Mouse (Mus musculus) stomach, embryonic 15.5 days (tissue): ENCODE results near the gene Anapc16. TPM values are rescaled to one million over a fixed set of nuclear protein-coding genes. Genes with fewer than 3 reads are reported as not detected.
"Not testable (repeated sequence)": the region's sequence is repeated elsewhere in the genome, so short reads cannot be mapped to it uniquely, and the experiment has no call there.

Experiments
- ATAC-seq: fragments of 200-750 bp; cut with Nextera tagmentation; 2 replicates; pipeline ENCODE4 v1.8.0; 2017; ENCODE audit warnings: low read depth, moderate number of reproducible peaks, moderate TSS enrichment; ENCODE audit not compliant: insufficient read depth, low FRiP score
- H3K27ac ChIP-seq: fragments of 300-500 bp; sonication (generic); 2 replicates; pipeline ENCODE4 v1.5.1; 2015; ENCODE audit warnings: mild to moderate bottlenecking, inconsistent platforms
- H3K27me3 ChIP-seq: fragments of 300-500 bp; sonication (generic); replicated peaks from 2 replicates; pipeline ENCODE4 v1.6.1; 2015; ENCODE audit warnings: inconsistent platforms
- H3K36me3 ChIP-seq: fragments of 300-500 bp; sonication (generic); 2 replicates; pipeline ENCODE4 v1.6.1; 2015; ENCODE audit warnings: inconsistent platforms
- H3K4me1 ChIP-seq: fragments of 300-500 bp; sonication (generic); 2 replicates; pipeline ENCODE4 v1.6.1; 2015; ENCODE audit warnings: inconsistent platforms
- H3K4me2 ChIP-seq: fragments of 300-500 bp; sonication (generic); 2 replicates; pipeline ENCODE4 v1.6.1; 2015; ENCODE audit warnings: mild to moderate bottlenecking, inconsistent platforms
- H3K4me3 ChIP-seq: fragments of 300-500 bp; sonication (generic); replicated peaks from 2 replicates; pipeline ENCODE4 v1.5.1; 2015; ENCODE audit warnings: inconsistent platforms
- H3K9ac ChIP-seq: fragments of 300-500 bp; sonication (generic); 2 replicates; pipeline ENCODE4 v1.6.1; 2015; ENCODE audit warnings: inconsistent platforms
- H3K9me3 ChIP-seq: fragments of 300-500 bp; sonication (generic); 2 replicates; pipeline ENCODE4 v1.6.1; 2016; ENCODE audit warnings: inconsistent platforms
- WGBS: fragments of 180-500 bp; shearing (Covaris S2); methylation state at CpG from one replicate; pipeline ENCODE4 v1.1.7; 2015; 5-methylcytosine and 5-hydroxymethylcytosine counted together
- polyA plus RNA-seq: library from polyadenylated mRNA; unstranded; fragments of >200 nt; fragmentation: Nextera tagmentation; extraction: Ambion mirVana; gene quantifications from 2 replicates; pipeline ENCODE4 v1.2.1, GENCODE M21; 2015

The Anapc16 gene
- polyA plus RNA-seq, 1 experiment from 2014 or later, result 107 TPM

DNA sequence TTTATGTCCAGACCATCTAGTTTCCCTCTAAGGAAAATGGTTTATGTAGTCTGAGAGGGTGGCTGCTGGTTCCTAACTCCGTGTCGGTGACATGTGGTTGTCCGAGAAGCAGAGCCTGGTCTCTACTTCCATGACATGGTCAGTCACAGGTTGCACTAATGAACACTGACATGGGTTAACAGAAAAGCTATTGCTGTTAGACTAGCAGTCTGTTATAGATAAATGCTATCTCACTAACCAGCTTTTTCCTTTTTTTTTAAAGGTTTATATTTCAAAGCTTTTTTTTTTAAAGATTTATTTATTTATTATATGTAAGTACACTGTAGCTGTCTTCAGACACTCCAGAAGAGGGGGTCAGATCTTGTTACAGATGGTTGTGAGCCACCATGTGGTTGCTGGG is 3.9 kb downstream of the Anapc16 start:
- Histone ChIP-seq H3K9me3 (no peaks in the 10 kb centered on the region), H3K4me3 (no peak overlapping the region), H3K4me2 (no peak overlapping the region), H3K27me3 (no peaks in the 10 kb centered on the region), H3K27ac (no peak overlapping the region), H3K4me1 (peaks cover 10% of the 10 kb centered on the region; the same call in 1 of the 2 replicates), H3K36me3 (peaks cover 15% of the 10 kb centered on the region), H3K9ac (no peak overlapping the region)
- no peak for ATAC-seq
- 92% methylated on average over 3 of the region's 3 CpGs for WGBS

DNA sequence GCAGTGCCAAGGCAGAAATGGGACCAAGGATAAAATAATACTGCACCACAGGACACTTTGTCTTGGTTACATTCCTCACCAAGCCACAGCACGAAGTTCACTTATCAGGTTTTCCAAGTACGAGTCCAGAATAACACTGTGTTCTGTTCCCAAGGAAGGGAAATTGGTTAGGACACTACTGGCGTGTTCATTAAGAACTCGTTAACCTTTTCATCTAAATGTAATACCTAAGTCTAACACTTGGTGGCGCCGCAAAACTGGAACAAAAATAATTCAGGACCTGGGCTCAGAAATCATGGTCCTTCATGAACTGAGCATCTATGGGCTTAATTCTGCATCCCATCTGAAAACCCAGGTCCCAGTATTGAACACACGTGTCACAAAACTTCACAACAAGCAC is 5.3 kb downstream of the Anapc16 start:
- Histone ChIP-seq H3K36me3 (peaks cover 15% of the 10 kb centered on the region), H3K4me1 (peaks cover 10% of the 10 kb centered on the region; the same call in 1 of the 2 replicates), H3K9me3 (no peaks in the 10 kb centered on the region), H3K9ac (no peak overlapping the region), H3K4me3 (no peak overlapping the region), H3K4me2 (no peak overlapping the region), H3K27me3 (no peaks in the 10 kb centered on the region), H3K27ac (no peak overlapping the region)
- 21% methylated on average over 7 of the region's 7 CpGs for WGBS
- ATAC-seq, result no peak

DNA sequence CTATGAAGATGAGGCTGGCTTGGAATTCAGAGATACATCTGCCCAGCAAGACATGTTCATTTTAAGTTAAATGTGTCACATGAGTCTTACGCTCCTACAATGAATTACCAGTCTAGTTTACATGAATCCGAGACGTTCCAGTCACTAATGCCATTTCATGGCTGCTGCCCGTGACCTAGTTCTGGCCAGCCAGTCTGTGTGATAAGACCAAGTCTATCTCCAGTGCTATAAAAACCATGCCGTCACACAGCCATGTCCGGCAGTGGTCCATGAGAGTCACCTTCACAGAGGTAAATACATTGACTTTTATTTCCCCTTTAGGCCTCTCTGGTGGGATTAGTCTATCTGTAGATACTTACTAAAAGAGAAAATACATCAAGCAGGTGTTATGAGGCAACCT is 7.0 kb downstream of the Anapc16 start:
- H3K27ac ChIP-seq, result no peak overlapping the region
- no peak for ATAC-seq
- H3K36me3 ChIP-seq, result peaks cover 15% of the 10 kb centered on the region
- H3K4me3 ChIP-seq, result no peak overlapping the region
- H3K9ac ChIP-seq, result no peak overlapping the region
- peaks cover under 1% of the 10 kb centered on the region; the same call in 1 of the 2 replicates for H3K4me1 ChIP-seq
- no peak overlapping the region for H3K4me2 ChIP-seq
- no peaks in the 10 kb centered on the region for H3K27me3 ChIP-seq
- no peaks in the 10 kb centered on the region for H3K9me3 ChIP-seq
- 94% methylated on average over 6 of the region's 6 CpGs for WGBS

DNA sequence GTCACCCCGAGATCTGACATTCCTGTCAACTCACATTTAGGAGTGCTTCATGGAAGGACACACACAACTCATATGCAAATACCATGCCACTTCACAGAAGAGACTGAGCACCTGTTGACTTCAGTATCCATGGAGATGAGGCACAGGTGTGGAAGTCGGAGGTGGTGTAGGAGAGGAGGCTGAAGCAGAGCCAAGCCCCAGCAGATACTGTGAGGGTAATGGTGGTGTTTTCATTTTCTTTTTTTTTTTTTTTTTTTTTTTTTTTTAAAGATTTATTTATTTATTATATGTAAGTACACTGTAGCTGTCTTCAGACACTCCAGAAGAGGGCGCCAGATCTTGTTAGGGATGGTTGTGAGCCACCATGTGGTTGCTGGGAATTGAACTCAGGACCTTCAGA is 9.1 kb downstream of the Anapc16 start:
- H3K4me1 ChIP-seq, H3K27me3 ChIP-seq, H3K9ac ChIP-seq, H3K27ac ChIP-seq, H3K4me2 ChIP-seq, H3K4me3 ChIP-seq, ATAC-seq, H3K9me3 ChIP-seq: not testable (repeated sequence)
- H3K36me3 ChIP-seq, result peaks cover 31% of the 10 kb centered on the region
- WGBS, result 81% methylated on average over 2 of the region's 3 CpGs

DNA sequence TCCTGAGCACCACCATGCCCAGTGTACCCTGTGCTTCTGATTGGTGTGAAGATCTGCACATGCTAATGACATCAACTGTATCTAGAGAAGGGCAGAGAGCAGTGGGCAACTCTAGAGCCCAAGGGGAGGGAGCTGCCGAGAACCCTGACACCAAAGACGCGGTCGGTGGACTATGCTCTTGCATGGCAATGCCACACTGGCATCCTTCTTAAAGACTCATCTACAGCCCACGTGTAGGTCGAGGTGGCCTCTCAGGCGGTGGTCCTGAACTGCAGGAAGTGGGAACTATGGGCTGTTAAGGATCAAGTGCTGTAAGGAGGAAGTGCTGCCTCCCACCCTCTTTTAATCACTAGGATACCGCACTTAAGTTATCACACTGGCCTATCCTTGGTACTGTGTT is 10.9 kb downstream of the Anapc16 start:
- ATAC-seq, result no peak
- Histone ChIP-seq H3K9ac (no peak overlapping the region), H3K27ac (no peak overlapping the region), H3K4me1 (no peaks in the 10 kb centered on the region), H3K36me3 (peaks cover 47% of the 10 kb centered on the region), H3K4me3 (no peak overlapping the region), H3K9me3 (no peaks in the 10 kb centered on the region), H3K4me2 (no peak overlapping the region), H3K27me3 (no peaks in the 10 kb centered on the region)
- 85% methylated on average over 8 of the region's 8 CpGs for WGBS

DNA sequence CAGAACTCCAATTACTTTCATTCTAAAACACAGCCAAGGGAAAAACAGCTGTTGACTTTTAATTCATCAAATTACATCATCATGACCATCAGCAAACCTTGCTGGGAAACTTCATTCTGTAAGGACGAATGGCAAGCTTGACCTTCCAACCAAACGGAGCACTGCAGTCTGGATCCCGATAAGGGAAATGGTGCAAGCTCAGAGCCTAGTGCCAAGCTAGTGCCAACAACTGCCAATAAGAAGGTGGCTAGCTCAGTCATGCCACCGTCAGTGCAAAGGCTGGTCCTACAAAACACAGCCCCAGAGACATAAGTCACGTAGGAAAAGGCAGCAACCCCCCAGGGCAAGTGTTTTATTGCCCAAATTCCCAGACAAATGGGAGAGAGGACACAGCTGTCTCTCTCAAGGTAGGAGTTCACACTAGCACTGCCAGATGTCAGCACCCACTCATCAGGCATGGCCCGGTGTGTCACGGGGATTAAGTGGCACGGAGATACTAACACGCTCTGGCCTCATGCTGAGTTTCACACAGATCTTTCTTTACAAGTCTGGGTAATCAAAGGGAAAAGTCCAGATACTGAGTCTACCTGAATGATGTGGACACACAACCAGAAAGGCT is 11.6 kb downstream of the Anapc16 start:
- ATAC-seq, result no peak; the same call in 1 of the 2 replicates
- H3K4me1 ChIP-seq, result no peaks in the 10 kb centered on the region

DNA sequence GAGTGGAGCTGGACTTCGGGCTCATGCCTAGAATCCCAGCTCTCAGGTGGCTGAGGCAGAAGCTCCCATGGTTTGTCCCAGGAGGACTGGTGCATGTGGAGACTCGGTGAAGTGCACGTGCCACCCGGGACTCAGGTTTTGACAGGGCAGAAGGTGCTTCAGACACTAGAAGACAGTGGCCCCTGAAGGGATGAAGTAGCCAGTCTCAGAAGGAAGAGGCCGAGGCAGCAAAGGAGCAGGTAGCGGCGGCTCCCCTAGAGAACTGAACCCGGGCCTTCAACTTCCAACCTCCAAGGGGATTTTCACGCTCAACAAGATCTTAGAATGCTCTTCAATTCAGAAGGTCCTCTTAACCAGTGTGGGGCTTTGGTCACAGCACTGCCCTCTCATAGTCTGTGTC is 12.5 kb downstream of the Anapc16 start:
- no peaks in the 10 kb centered on the region for H3K27me3 ChIP-seq

More for the DNA sequence above, 11.6 kb downstream of the Anapc16 start:
- no peaks in the 10 kb centered on the region for H3K27me3 ChIP-seq
- no peaks in the 10 kb centered on the region for H3K9me3 ChIP-seq
- no peak overlapping the region for H3K4me3 ChIP-seq
- H3K9ac ChIP-seq, result no peak overlapping the region
- WGBS, result 67% methylated on average over 9 of the region's 9 CpGs
- no peak overlapping the region for H3K4me2 ChIP-seq
- H3K27ac ChIP-seq, result no peak overlapping the region
- peaks cover 51% of the 10 kb centered on the region for H3K36me3 ChIP-seq

DNA sequence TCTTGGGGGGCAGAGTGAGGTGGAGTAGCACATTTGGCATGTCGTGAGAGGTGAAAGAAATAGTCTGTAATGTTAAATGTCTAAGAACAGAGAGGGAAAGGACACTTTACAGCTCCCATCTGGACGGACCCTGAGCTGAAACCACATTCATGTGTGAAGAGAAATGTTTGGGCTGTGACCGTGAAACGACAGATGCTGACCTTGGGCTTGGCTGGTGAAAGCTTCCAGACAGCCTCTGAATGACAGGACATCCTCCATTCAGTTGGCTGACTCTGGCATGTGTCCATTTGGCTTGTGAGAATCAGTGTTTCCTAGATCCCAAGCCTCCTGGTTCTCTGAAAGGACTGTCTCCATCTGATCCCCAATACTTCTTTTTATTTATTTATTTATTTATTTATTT is 14.9 kb downstream of the Anapc16 start:
- Histone ChIP-seq H3K36me3 (peaks cover 48% of the 10 kb centered on the region), H3K4me2 (no peak overlapping the region), H3K27me3 (no peaks in the 10 kb centered on the region), H3K9ac (no peak overlapping the region), H3K4me3 (no peak overlapping the region), H3K9me3 (no peaks in the 10 kb centered on the region), H3K4me1 (no peaks in the 10 kb centered on the region), H3K27ac (no peak overlapping the region)
- no peak for ATAC-seq
- WGBS, result 71% methylated on average over 4 of the region's 4 CpGs

More for the DNA sequence above, 12.5 kb downstream of the Anapc16 start:
- no peaks in the 10 kb centered on the region for H3K4me1 ChIP-seq
- H3K9ac ChIP-seq, result no peak overlapping the region
- no peak overlapping the region for H3K4me2 ChIP-seq
- no peak overlapping the region for H3K4me3 ChIP-seq
- no peak for ATAC-seq
- no peak overlapping the region for H3K27ac ChIP-seq
- WGBS, result 95% methylated on average over 9 of the region's 9 CpGs
- peaks cover 51% of the 10 kb centered on the region for H3K36me3 ChIP-seq
- no peaks in the 10 kb centered on the region for H3K9me3 ChIP-seq

DNA sequence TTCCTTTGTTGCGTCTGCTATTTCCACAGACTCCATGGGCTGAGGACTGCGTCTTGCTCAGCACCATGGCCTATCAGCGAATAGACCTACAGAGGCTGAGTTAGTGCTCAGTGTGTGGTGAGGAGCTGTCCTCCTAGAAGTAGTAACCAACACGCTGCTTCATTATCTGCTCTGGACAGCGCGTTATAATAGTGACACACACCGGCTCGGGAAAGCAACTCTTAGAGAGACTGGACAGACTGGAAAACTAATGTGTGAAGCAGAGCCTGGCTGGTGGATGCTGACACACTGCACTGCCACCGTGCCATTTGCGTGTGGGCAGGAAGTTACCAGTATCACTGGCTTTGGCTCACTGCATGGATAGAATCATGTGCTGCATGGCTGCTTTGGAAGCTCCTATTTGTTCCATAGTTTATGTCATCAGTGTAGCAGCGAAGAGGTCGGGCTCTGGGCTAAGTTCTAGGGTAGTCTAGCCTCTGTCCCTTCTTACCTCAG is 20.5 kb downstream of the Anapc16 start:
- no peak for ATAC-seq
- no peak overlapping the region for H3K4me3 ChIP-seq
- WGBS, result 85% methylated on average over 12 of the region's 12 CpGs
- H3K27me3 ChIP-seq, result no peaks in the 10 kb centered on the region
- H3K27ac ChIP-seq, result peak overlapping the region; percentile 4; the same call in 1 of the 2 replicates
- peaks cover 19% of the 10 kb centered on the region for H3K4me1 ChIP-seq
- H3K4me2 ChIP-seq, result no peak overlapping the region
- no peak overlapping the region for H3K9ac ChIP-seq
- no peaks in the 10 kb centered on the region for H3K9me3 ChIP-seq
- peaks cover 20% of the 10 kb centered on the region for H3K36me3 ChIP-seq

DNA sequence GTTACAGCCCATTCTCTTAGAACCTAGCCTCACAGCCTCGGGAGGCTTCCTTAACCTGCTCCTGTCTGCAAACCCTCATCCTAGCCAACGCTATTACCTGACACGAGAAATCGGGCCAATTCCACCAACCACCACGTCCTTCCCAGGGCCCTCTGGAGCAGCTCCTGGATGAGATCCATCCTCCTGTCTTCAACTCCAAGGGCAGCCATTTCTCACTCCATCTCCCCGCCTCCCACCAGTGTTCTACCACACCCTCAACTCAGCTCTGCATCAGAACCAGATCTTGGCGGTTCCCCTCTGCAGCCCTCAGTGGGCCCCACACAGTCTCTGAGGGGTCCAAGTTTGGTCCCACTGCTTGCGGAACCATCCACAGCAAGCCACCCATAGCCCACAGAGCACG is 21.1 kb downstream of the Anapc16 start:
- Histone ChIP-seq H3K27ac (peak overlapping the region; percentile 26; the same call in 1 of the 2 replicates), H3K4me3 (no peak overlapping the region), H3K4me2 (no peak overlapping the region), H3K36me3 (0 out of 2 replicates have a peak, but pooled peaks cover 15% of the 10 kb centered on the region), H3K9ac (no peak overlapping the region), H3K4me1 (peaks cover 19% of the 10 kb centered on the region), H3K27me3 (no peaks in the 10 kb centered on the region), H3K9me3 (no peaks in the 10 kb centered on the region)
- no peak for ATAC-seq
- 66% methylated on average over 9 of the region's 9 CpGs for WGBS

DNA sequence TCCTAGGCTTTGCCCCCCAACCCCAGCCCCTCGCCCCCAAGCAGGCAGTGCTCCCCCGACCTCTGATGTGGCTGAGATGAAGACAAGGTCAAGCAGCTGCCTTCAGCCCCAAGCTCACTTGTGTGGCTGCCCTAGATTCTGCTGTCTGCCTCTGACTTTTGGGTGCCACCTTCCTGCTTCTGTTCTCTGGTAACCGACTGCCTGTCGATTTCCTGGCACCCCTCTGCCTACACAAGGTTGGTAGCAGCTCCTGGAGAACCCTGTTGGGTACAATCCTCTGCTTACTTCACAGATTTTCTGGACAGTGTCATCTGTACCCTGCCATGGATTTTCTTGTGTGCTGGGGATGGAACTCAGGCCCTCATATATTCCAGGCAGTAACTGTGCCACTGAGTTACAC is 21.6 kb downstream of the Anapc16 start:
- Histone ChIP-seq H3K4me2 (no peak overlapping the region), H3K4me3 (no peak overlapping the region), H3K9ac (no peak overlapping the region), H3K36me3 (0 out of 2 replicates have a peak, but pooled peaks cover 12% of the 10 kb centered on the region), H3K27ac (0 out of 2 replicates have a peak overlapping the region, but pooled peaks have one; percentile 26), H3K4me1 (peaks cover 19% of the 10 kb centered on the region), H3K9me3 (no peaks in the 10 kb centered on the region), H3K27me3 (no peaks in the 10 kb centered on the region)
- ATAC-seq, result no peak
- 67% methylated on average over 4 of the region's 4 CpGs for WGBS

DNA sequence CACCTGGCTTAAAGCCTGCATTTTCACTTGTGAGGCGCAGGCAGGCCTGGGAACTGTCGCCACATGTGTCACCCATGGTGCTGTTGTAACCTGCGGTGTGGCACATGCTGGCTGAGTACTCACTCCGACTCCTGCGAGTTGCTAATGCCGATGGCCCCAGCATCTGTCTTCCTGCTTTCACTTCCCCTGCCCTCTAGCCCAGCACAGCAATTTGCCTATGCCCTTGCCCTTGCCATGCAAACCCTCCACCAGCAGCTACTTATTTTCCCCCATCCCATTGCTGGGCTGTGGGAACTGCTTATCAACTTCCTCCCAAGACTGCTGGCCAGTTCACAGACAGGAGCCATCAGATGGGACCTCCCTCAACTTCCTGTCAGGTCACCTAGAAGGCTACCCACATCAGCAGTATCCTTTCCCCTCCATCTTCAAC is 22.1 kb downstream of the Anapc16 start:
- peaks cover 19% of the 10 kb centered on the region for H3K4me1 ChIP-seq
- H3K4me3 ChIP-seq, result no peak overlapping the region
- H3K27ac ChIP-seq, result no peak overlapping the region
- 91% methylated on average over 6 of the region's 6 CpGs for WGBS
- no peak overlapping the region for H3K4me2 ChIP-seq
- H3K9me3 ChIP-seq, result no peaks in the 10 kb centered on the region
- H3K27me3 ChIP-seq, result no peaks in the 10 kb centered on the region
- ATAC-seq, result no peak
- H3K9ac ChIP-seq, result no peak overlapping the region
- H3K36me3 ChIP-seq, result 0 out of 2 replicates have a peak, but pooled peaks cover 7% of the 10 kb centered on the region
